Mouse (Mus musculus) stomach, postnatal 0 days (tissue): ENCODE measurements at regions not wholly inside any gene's neighbourhood (a gene's known extent, or its start where the extent isn't known, plus 50 kb on each side); places are given as distances from the start of the nearest gene placed in this dataset.

ENCODE experiments used
- CTCF ChIP-seq: IDR thresholded peaks from 2 replicates; pipeline ENCODE4 v1.5.1; 2016; ENCODE audit warnings: antibody characterized with exemption, low read depth, mild to moderate bottlenecking, moderate library complexity
- EP300 ChIP-seq: optimal IDR thresholded peaks from 2 replicates; pipeline ENCODE3; 2016; ENCODE audit warnings: antibody characterized with exemption

GRCm38 (mm10) chrX:11131253-11131652 lies 167.8 kb upstream of the H2al1a start:
- TF ChIP-seq CTCF (no peak), EP300 (no peak)
